12 mouse cellular contexts compared by ENCODE assay signal in the genomic region with DNA sequence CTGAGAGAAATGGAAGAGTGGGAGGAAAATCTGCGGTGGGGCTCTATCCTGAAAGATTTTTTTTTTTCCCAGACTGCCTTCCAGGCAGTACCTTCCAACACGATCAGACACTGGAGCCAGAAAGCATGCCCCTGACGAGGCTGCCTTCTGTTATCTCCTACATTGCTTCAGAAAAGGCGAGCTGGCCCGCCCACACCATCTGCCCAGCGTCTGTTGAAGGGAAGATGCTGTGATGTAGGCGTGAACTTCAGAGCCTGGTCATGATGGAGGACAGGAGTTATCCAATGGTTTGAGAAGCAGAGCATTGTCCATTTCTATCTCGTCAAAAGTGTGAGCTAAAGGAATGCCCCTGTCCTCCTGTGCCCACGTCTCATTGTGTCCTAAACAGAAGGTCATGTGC.
DNase-seq lines count a peak whose midpoint lies in the region; ATAC-seq lines count a peak whose summit lies in the region.
"Had no signal": no experiment of that assay in that cellular context is flagged by ENCODE, and none has a peak within 500 bp of the region (broad histone marks: within the 10 kb centered on the region; RNA-seq: fewer than 3 reads in every experiment).

No protein-coding gene starts in this region.

- peak; percentile 8 for DNase-seq in adrenal gland, postnatal 25 days
- DNase-seq in adrenal gland, postnatal 36 days, result no peak
- peak; percentile 87 for DNase-seq in cerebellum, adult 11 months
- DNase-seq in left cerebral cortex, postnatal 10 days (ENCODE audit: extremely low spot score in 1 of 2, low spot score in 2 of 2), result peak; percentile 52 to 61
- DNase-seq in testis, postnatal 14 days (ENCODE audit: low spot score), result no peak
- DNase-seq in embryo, embryonic 10 days (ENCODE audit: low spot score), result no peak
- DNase-seq: adrenal gland, postnatal 10 days; gastrocnemius, postnatal 14 days; heart, postnatal 10 days; kidney, postnatal 25 days had no signal

- peak; percentile 79 for ATAC-seq in frontal cortex, adult (ENCODE audit: low TSS enrichment)
- no peak for ATAC-seq in megakaryocyte-erythroid progenitor cell, adult 5-6 weeks (replicated peaks; ENCODE audit: low FRiP score, low TSS enrichment, poor library complexity, severe bottlenecking)

- intact Hi-C loops in left cerebral cortex, postnatal 10 days (cut with DNase I), result no loop called here

Comparison
In these comparisons a context has a peak if more than half of its experiments do, and no peak if none do; other contexts are left out.
1. DNase-seq: peak in adrenal gland, postnatal 25 days (single experiment), cerebellum, adult 11 months (single experiment) and left cerebral cortex, postnatal 10 days (2 of 2); none in adrenal gland, postnatal 36 days (0 of 2), testis, postnatal 14 days (single experiment) and embryo, embryonic 10 days (single experiment).